ENCODE assay signal across 8 mouse cellular contexts in genomic region chr6:29396714-29397540, GRCm38 (mm10). TPM values are rescaled to one million over a fixed set of nuclear protein-coding genes. Genes with fewer than 3 reads are reported as not detected.
DNase-seq lines count a peak whose midpoint lies in the region; ATAC-seq and TF ChIP-seq lines count a peak whose summit lies in the region.

No protein-coding gene starts in this region.

- TF ChIP-seq CTCF in liver, postnatal 0 days (IDR thresholded peaks at IDR 0.05; ENCODE audit: low read depth): no peak

- peak; percentile 21 to 40 for DNase-seq in frontal cortex, postnatal 10 days (ENCODE audit: low spot score in 2 of 2)
- no peak for DNase-seq in frontal cortex, adult 2 months (ENCODE audit: extremely low spot score in 1 of 2, low spot score in 1 of 2)
- DNase-seq in right cerebral cortex, adult 18-20 months: peak; percentile 32
- DNase-seq in right cerebral cortex, adult 2 months (ENCODE audit: low spot score in 2 of 2): no peak
- peak; percentile 19 for DNase-seq in forelimb bud, embryonic 11.5 days (ENCODE audit: low read depth, low spot score)
- DNase-seq in liver, postnatal 0 days: no peak
- DNase-seq in B cell, adult 2 months: no peak
- no peak for DNase-seq in thymus, postnatal 14 days

- no peak overlapping the region for H3K27ac ChIP-seq in liver, postnatal 0 days (ENCODE audit: low read depth)

- 0 out of 2 replicates have a peak, but pooled peaks have one; percentile 10 for ATAC-seq in liver, postnatal 0 days

- H3K4me2 ChIP-seq in liver, postnatal 0 days (ENCODE audit: low read depth, low read length): peak overlapping the region; percentile 83

- WGBS in liver, postnatal 0 days (ENCODE audit: insufficient replicate concordance): 10% methylated on average over 24 of the region's 24 CpGs

- TF ChIP-seq EP300 in liver, postnatal 0 days (IDR thresholded peaks at IDR 0.05; ENCODE audit: low read depth): no peak

- peaks cover 8% of the 10 kb centered on the region; the same call in 1 of the 2 replicates for H3K4me1 ChIP-seq in liver, postnatal 0 days (ENCODE audit: insufficient read depth)

- H3K27me3 ChIP-seq in liver, postnatal 0 days (ENCODE audit: insufficient read depth, low read length): peaks cover 66% of the 10 kb centered on the region

- no peaks in the 10 kb centered on the region for H3K9me3 ChIP-seq in liver, postnatal 0 days (ENCODE audit: low read length)

- peak overlapping the region; percentile 48 for H3K4me3 ChIP-seq in liver, postnatal 0 days (ENCODE audit: low read depth, low read length)

- H3K9ac ChIP-seq in liver, postnatal 0 days (replicated peaks): no peak overlapping the region

- no peaks in the 10 kb centered on the region for H3K36me3 ChIP-seq in liver, postnatal 0 days (replicated peaks; ENCODE audit: insufficient read depth, low read length)

RNA-seq across cellular contexts. Expression of gene Ccdc136, which starts 0.8 kb away (rescaled TPM):
- polyA plus RNA-seq in frontal cortex, adult 2 months (2012; rRNA removed): 90.8 and 94.1 TPM in 2 replicates
- 0.09 and 0.22 TPM in 2 replicates for polyA plus RNA-seq in liver, postnatal 0 days (2015; fragmentation: Nextera tagmentation; extraction: Ambion mirVana)

RNA-seq across cellular contexts. Expression of gene Opn1sw, which starts 8.7 kb away (rescaled TPM):
- polyA plus RNA-seq in frontal cortex, adult 2 months (2012; rRNA removed): 0.10 and 0.59 TPM in 2 replicates
- polyA plus RNA-seq in liver, postnatal 0 days (2015; fragmentation: Nextera tagmentation; extraction: Ambion mirVana): 0.06 and 0.12 TPM in 2 replicates

RNA-seq across cellular contexts. Expression of gene Flnc, which starts 36.1 kb away (rescaled TPM):
- polyA plus RNA-seq in frontal cortex, adult 2 months (2012; rRNA removed): 0.44 and 0.66 TPM in 2 replicates
- 0.07 and 0.24 TPM in 2 replicates for polyA plus RNA-seq in liver, postnatal 0 days (2015; fragmentation: Nextera tagmentation; extraction: Ambion mirVana)

RNA-seq across cellular contexts. Expression of gene Calu, which starts 49.1 kb away (rescaled TPM):
- 69.4 and 72.8 TPM in 2 replicates for polyA plus RNA-seq in frontal cortex, adult 2 months (2012; rRNA removed)
- 55.7 and 63.8 TPM in 2 replicates for polyA plus RNA-seq in liver, postnatal 0 days (2015; fragmentation: Nextera tagmentation; extraction: Ambion mirVana)

Comparison
In these comparisons a context has a peak if more than half of its experiments do, and no peak if none do; other contexts are left out.
1. DNase-seq: peak in frontal cortex, postnatal 10 days (2 of 2), right cerebral cortex, adult 18-20 months (single experiment) and forelimb bud, embryonic 11.5 days (single experiment); none in frontal cortex, adult 2 months (0 of 2), right cerebral cortex, adult 2 months (0 of 2), liver, postnatal 0 days (single experiment), B cell, adult 2 months (0 of 2) and thymus, postnatal 14 days (single experiment).
2. RNA of gene Ccdc136, which starts 0.8 kb away (polyA plus RNA-seq): 90.8 to 94.1 TPM in frontal cortex, adult 2 months; 0.09 to 0.22 TPM in liver, postnatal 0 days; every median in the first group is over 10 times any median in the second.